Mouse (Mus musculus): ENCODE results near the gene Cmbl. TPM values are rescaled to one million over a fixed set of nuclear protein-coding genes. Genes with fewer than 3 reads are reported as not detected.
A peak's percentile ranks its signal among the peaks of the same experiment; 100 is the strongest.

The Cmbl gene
- polyA plus RNA-seq, 1 experiment from 2014 or later = 1.3 TPM

GRCm38 (mm10) chr15:31537706-31538105 lies 27.5 kb upstream of the Cmbl start:
- 98% methylated on average over 2 of the region's 2 CpGs for WGBS

GRCm38 (mm10) chr15:31538346-31538745 lies 26.8 kb upstream of the Cmbl start:
- H3K9me3 ChIP-seq (ENCODE audit: control insufficient read depth, low read length) = no peaks in the 10 kb centered on the region
- 88% methylated on average over 3 of the region's 3 CpGs for WGBS
- ATAC-seq (ENCODE audit: low FRiP score) = no peak
- no peak overlapping the region for H3K4me2 ChIP-seq (replicated peaks; ENCODE audit: low read depth, low read length)
- H3K9ac ChIP-seq (ENCODE audit: low read depth, low read length) = no peak overlapping the region
- no peaks in the 10 kb centered on the region for H3K36me3 ChIP-seq (ENCODE audit: control insufficient read depth, insufficient read depth, low read length)
- H3K27ac ChIP-seq (ENCODE audit: low read depth, low read length) = no peak overlapping the region
- no peak overlapping the region for H3K4me3 ChIP-seq (ENCODE audit: low read depth, low read length)
- no peaks in the 10 kb centered on the region for H3K27me3 ChIP-seq (ENCODE audit: control insufficient read depth, insufficient read depth, low read length)
- H3K4me1 ChIP-seq (replicated peaks; ENCODE audit: control insufficient read depth, insufficient read depth, low read length) = peaks cover 10% of the 10 kb centered on the region; the same call in 1 of the 2 replicates
- no peak for DNase-seq (ENCODE audit: low spot score)

More at GRCm38 (mm10) chr15:31537706-31538105, 27.5 kb upstream of the Cmbl start:
- ATAC-seq (ENCODE audit: low FRiP score) = no peak
- no peaks in the 10 kb centered on the region for H3K9me3 ChIP-seq (ENCODE audit: control insufficient read depth, low read length)
- H3K4me2 ChIP-seq (replicated peaks; ENCODE audit: low read depth, low read length) = no peak overlapping the region
- H3K4me3 ChIP-seq (ENCODE audit: low read depth, low read length) = no peak overlapping the region
- no peak overlapping the region for H3K27ac ChIP-seq (ENCODE audit: low read depth, low read length)
- peaks cover 10% of the 10 kb centered on the region; the same call in 1 of the 2 replicates for H3K4me1 ChIP-seq (replicated peaks; ENCODE audit: control insufficient read depth, insufficient read depth, low read length)
- no peak for DNase-seq (ENCODE audit: low spot score)
- no peaks in the 10 kb centered on the region for H3K27me3 ChIP-seq (ENCODE audit: control insufficient read depth, insufficient read depth, low read length)
- H3K9ac ChIP-seq (ENCODE audit: low read depth, low read length) = no peak overlapping the region
- no peaks in the 10 kb centered on the region for H3K36me3 ChIP-seq (ENCODE audit: control insufficient read depth, insufficient read depth, low read length)

DNA sequence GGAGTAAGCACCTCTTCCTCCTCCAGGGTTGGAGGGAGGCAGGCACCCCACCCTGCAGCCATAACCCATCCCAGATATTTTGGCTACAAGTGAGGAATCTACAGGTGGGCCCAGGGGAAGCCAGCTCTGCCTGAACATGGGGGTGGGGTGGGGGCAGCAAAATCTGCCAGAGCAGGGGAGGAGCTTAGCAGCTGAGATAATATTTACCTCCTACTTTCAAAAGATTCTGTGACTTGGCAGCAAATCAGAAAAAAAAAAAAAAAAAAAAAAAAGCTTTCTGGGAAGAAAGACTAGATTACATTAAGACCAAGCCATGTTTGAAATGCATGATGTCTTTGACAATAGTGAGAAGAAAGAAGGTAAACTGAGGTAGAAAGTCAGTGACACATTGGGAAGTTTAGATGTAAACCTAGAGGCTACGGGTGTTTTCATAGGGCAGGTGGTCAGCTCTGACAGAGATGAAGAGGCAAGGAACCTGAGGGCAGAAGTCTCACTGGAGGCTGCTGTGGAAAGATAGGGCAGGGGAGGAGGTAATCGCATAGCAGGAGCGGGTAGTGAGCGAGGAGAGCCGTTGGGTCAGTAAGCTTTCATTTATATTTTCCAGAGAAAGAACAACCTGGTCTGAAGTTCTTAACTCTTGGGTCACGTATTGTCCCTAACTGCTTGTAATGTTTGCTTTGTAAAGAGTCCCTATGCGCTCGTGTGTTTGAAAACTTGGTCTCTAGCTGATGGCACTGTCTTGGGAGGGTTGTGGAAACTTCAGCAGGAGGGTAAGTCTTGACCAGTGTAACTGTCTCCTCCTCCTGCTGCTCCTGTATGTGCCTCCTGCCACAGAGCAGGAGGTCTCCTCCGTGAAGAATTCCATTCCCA lies 25.3 kb upstream of the Cmbl start:
- DNase-seq (ENCODE audit: low spot score) (no peak), ATAC-seq (ENCODE audit: low FRiP score) (no peak)
- Histone ChIP-seq H3K27me3 (ENCODE audit: control insufficient read depth, insufficient read depth, low read length) (no peaks in the 10 kb centered on the region), H3K4me2 (replicated peaks; ENCODE audit: low read depth, low read length) (no peak overlapping the region), H3K27ac (ENCODE audit: low read depth, low read length) (no peak overlapping the region), H3K4me1 (replicated peaks; ENCODE audit: control insufficient read depth, insufficient read depth, low read length) (peaks cover 10% of the 10 kb centered on the region; the same call in 1 of the 2 replicates), H3K9ac (ENCODE audit: low read depth, low read length) (no peak overlapping the region), H3K9me3 (ENCODE audit: control insufficient read depth, low read length) (no peaks in the 10 kb centered on the region), H3K36me3 (ENCODE audit: control insufficient read depth, insufficient read depth, low read length) (no peaks in the 10 kb centered on the region), H3K4me3 (ENCODE audit: low read depth, low read length) (no peak overlapping the region)
- WGBS = 60% methylated on average over 9 of the region's 9 CpGs

DNA sequence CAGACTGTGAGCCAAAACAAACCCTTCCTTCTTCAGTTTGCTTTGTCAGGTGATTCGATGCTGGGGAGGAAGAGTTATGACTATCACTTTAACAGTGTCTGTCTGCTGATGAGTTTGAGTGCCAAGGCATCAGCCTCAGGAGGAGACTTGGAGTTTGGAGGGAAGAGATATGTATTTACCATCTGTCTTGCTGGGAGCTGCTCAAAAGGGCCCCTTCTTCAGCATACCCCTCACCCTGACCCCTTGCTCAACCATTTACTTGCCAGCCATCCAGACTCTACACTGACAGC lies 24.7 kb upstream of the Cmbl start:
- Histone ChIP-seq H3K4me3 (ENCODE audit: low read depth, low read length) (no peak overlapping the region), H3K4me1 (replicated peaks; ENCODE audit: control insufficient read depth, insufficient read depth, low read length) (peaks cover 8% of the 10 kb centered on the region; the same call in 1 of the 2 replicates), H3K9me3 (ENCODE audit: control insufficient read depth, low read length) (no peaks in the 10 kb centered on the region), H3K36me3 (ENCODE audit: control insufficient read depth, insufficient read depth, low read length) (no peaks in the 10 kb centered on the region), H3K27ac (ENCODE audit: low read depth, low read length) (no peak overlapping the region), H3K4me2 (replicated peaks; ENCODE audit: low read depth, low read length) (no peak overlapping the region), H3K27me3 (ENCODE audit: control insufficient read depth, insufficient read depth, low read length) (no peaks in the 10 kb centered on the region), H3K9ac (ENCODE audit: low read depth, low read length) (no peak overlapping the region)
- no peak for ATAC-seq (ENCODE audit: low FRiP score)
- DNase-seq (ENCODE audit: low spot score) = no peak
- WGBS = 50% methylated on average over 1 of the region's 1 CpGs

- Histone ChIP-seq H3K27ac (ENCODE audit: low read depth, low read length) (peak overlapping the region; percentile 58; the same call in 1 of the 2 replicates), H3K9me3 (ENCODE audit: control insufficient read depth, low read length) (no peaks in the 10 kb centered on the region), H3K27me3 (ENCODE audit: control insufficient read depth, insufficient read depth, low read length) (no peaks in the 10 kb centered on the region), H3K9ac (ENCODE audit: low read depth, low read length) (0 out of 2 replicates have a peak overlapping the region, but pooled peaks have one; percentile 27), H3K4me3 (ENCODE audit: low read depth, low read length) (no peak overlapping the region), H3K4me1 (replicated peaks; ENCODE audit: control insufficient read depth, insufficient read depth, low read length) (peaks cover 5% of the 10 kb centered on the region; the same call in 1 of the 2 replicates), H3K4me2 (replicated peaks; ENCODE audit: low read depth, low read length) (no peak overlapping the region), H3K36me3 (ENCODE audit: control insufficient read depth, insufficient read depth, low read length) (no peaks in the 10 kb centered on the region)
- WGBS = 5% methylated on average over 10 of the region's 10 CpGs
- DNase-seq (ENCODE audit: low spot score) (peak; percentile 53), ATAC-seq (ENCODE audit: low FRiP score) (peak; percentile 63)
These were observed 22.9 kb upstream of the Cmbl start for GRCm38 (mm10) chr15:31542013-31542958.

DNA sequence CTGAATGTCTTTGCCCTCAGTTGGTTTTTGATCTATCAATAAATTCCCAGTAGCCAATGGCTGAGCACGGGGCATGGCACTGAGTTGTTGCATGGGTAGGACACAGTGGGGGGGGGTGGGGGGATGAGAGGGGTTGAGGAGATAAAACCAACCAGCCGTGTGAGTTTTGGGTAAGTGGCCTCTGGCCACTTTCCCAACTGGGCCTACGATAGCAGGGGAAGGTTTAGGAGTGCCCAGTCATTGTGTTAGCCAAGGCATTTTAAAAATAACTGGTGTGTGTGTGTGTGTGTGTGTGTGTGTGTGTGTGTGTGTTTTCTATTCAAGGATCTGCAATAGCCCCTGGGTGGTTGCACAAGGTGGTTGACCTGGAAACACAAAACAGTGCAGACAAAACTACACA lies 21.9 kb upstream of the Cmbl start:
- Histone ChIP-seq H3K4me3 (ENCODE audit: low read depth, low read length) (no peak overlapping the region), H3K9ac (ENCODE audit: low read depth, low read length) (no peak overlapping the region), H3K36me3 (ENCODE audit: control insufficient read depth, insufficient read depth, low read length) (no peaks in the 10 kb centered on the region), H3K9me3 (ENCODE audit: control insufficient read depth, low read length) (no peaks in the 10 kb centered on the region), H3K4me2 (replicated peaks; ENCODE audit: low read depth, low read length) (no peak overlapping the region), H3K27ac (ENCODE audit: low read depth, low read length) (no peak overlapping the region), H3K27me3 (ENCODE audit: control insufficient read depth, insufficient read depth, low read length) (no peaks in the 10 kb centered on the region), H3K4me1 (replicated peaks; ENCODE audit: control insufficient read depth, insufficient read depth, low read length) (peaks cover 5% of the 10 kb centered on the region; the same call in 1 of the 2 replicates)
- WGBS = 13% methylated on average over 3 of the region's 3 CpGs
- ATAC-seq (ENCODE audit: low FRiP score) = no peak
- no peak for DNase-seq (ENCODE audit: low spot score)

GRCm38 (mm10) chr15:31545058-31545457 lies 20.1 kb upstream of the Cmbl start:
- ATAC-seq (ENCODE audit: low FRiP score) = no peak
- WGBS = 73% methylated on average over 1 of the region's 1 CpGs
- no peaks in the 10 kb centered on the region for H3K27me3 ChIP-seq (ENCODE audit: control insufficient read depth, insufficient read depth, low read length)
- H3K9me3 ChIP-seq (ENCODE audit: control insufficient read depth, low read length) = no peaks in the 10 kb centered on the region
- no peak overlapping the region for H3K4me2 ChIP-seq (replicated peaks; ENCODE audit: low read depth, low read length)
- peaks cover 5% of the 10 kb centered on the region; the same call in 1 of the 2 replicates for H3K4me1 ChIP-seq (replicated peaks; ENCODE audit: control insufficient read depth, insufficient read depth, low read length)
- DNase-seq (ENCODE audit: low spot score) = no peak
- H3K9ac ChIP-seq (ENCODE audit: low read depth, low read length) = no peak overlapping the region
- no peak overlapping the region for H3K4me3 ChIP-seq (ENCODE audit: low read depth, low read length)
- no peaks in the 10 kb centered on the region for H3K36me3 ChIP-seq (ENCODE audit: control insufficient read depth, insufficient read depth, low read length)
- H3K27ac ChIP-seq (ENCODE audit: low read depth, low read length) = no peak overlapping the region

DNA sequence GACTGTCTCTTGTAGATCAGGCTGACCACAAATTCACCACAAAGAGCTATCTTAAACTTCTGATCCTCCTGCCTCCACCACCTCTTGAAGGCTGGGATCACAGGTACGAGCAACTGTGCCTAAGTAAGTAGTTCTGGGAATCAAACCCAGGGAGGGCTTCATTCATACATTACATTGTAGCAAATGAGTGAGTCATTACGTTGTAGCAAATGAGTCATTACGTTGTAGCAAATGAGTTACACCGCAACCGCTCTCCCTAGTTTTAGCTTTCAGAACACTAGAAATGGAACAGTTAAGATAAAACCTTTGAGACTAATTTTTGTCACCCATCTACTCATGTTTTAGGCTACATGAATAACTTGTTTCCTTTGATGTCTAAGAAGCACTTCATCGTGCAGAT lies 18.9 kb upstream of the Cmbl start:
- WGBS = 87% methylated on average over 6 of the region's 6 CpGs

More for the DNA sequence above, 18.9 kb upstream of the Cmbl start:
- Histone ChIP-seq H3K4me2 (replicated peaks; ENCODE audit: low read depth, low read length) (no peak overlapping the region), H3K9me3 (ENCODE audit: control insufficient read depth, low read length) (no peaks in the 10 kb centered on the region), H3K27me3 (ENCODE audit: control insufficient read depth, insufficient read depth, low read length) (no peaks in the 10 kb centered on the region), H3K36me3 (ENCODE audit: control insufficient read depth, insufficient read depth, low read length) (no peaks in the 10 kb centered on the region), H3K27ac (ENCODE audit: low read depth, low read length) (no peak overlapping the region), H3K4me3 (ENCODE audit: low read depth, low read length) (no peak overlapping the region), H3K9ac (ENCODE audit: low read depth, low read length) (no peak overlapping the region), H3K4me1 (replicated peaks; ENCODE audit: control insufficient read depth, insufficient read depth, low read length) (peaks cover 5% of the 10 kb centered on the region; the same call in 1 of the 2 replicates)
- DNase-seq (ENCODE audit: low spot score) (no peak), ATAC-seq (ENCODE audit: low FRiP score) (no peak)

All from hindbrain, embryonic 11.5 days (tissue).